Mouse (Mus musculus) ZHBTc4 (cell line): ENCODE results near the gene S100b.
A peak's percentile ranks its signal among the peaks of the same experiment; 100 is the strongest.

Experiments
- DNase-seq: peaks from one replicate; pipeline ENCODE4 v3.0.0-alpha.2; 2011; ENCODE audit warnings: low read depth, low spot score

Gene S100b

DNA sequence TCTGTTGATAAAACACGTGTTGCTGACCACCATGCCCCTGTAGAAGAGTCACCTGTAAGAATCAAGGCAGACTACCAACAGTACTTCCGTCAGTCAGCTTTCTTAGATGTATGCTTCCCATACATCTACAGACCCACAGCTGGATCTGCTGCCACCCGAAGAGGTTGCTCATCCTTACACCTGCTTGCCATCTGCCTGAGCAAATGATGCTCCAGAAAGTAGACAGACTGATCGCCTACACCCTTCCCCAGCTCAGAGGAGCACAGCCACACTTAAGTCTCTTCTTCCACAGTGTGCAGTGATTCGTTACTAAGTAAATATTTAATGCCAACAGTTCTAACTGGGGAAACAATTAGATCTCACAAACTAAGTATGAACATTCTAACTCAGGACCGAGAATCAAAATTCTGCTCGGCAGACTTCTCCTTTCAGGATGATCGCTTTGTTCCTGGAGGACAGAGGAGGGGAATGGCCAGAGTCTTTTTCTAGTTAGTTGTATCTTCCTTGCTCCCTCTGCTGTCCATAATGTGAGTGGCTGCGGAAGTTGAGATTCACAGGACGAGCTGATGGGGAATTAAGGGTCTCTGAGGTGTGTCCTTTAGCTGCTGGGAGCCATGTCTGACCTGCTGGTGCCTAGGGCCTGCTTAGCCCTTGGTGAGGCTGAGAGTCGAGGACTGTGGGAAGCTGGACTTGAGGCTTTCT is 6.9 kb downstream of the S100b start:
- DNase-seq: peak; percentile 26

DNA sequence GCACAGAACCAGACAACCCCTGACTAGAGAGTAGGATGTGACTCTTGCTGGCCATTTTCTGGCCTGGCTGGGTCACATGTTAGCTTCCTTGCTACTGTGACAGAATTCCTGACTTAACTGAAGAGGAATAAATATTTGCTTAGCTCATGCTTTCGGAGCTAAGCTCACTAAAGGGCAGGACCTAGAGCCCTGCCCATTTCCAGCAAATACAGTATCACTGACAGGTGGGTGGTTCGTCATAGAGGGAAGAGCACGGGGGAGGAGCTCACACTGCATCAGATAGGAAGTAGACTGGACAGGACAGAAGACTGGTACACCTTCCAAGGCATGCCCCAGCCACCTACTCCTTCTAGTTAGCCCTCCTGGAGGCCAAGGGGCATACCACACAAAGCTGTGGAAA is 7.8 kb downstream of the S100b start:
- DNase-seq: no peak

DNA sequence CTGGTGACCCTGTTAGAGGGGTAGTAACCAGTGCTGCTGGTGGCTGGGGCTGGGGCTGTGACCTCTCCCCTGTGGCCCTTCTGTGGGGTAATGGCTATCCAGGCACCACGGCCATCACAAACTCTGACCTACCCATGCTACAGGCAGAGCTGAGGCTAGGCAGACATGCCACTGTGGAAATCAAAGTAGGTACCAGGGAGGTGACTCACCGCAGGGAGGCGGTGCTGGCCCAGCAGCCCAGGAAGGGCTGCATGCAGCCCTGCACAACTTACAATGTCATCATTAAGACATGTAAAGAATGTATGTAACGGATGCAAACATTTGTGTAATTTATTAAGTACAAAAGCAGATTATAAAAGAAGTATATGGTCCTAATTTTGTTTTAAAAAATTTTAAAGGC is 8.8 kb downstream of the S100b start:
- DNase-seq: no peak

DNA sequence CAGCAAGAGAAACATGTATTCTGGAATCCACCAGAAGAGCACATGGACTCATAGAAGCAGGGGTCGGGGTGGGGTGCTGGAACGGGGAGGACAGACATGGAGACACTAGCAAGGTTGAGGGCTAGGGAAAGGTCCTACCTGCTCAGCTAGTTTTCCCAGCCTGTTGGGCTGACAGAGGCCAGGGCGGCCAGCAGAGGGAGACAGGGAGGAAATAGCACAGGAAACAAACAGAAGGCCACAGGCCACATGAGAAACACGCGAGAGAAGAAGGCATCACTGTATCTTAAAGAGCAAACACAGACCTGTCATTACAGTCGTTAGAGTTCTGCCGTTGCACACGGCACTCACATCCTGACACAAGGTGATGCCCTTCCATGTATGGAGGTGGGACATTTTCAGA is 17.6 kb downstream of the S100b start:
- DNase-seq: peak; percentile 59

- peak; percentile 37 for DNase-seq
Measured at GRCm38 (mm10) chr10:76275256-76275655, 21.6 kb downstream of the S100b start.

DNA sequence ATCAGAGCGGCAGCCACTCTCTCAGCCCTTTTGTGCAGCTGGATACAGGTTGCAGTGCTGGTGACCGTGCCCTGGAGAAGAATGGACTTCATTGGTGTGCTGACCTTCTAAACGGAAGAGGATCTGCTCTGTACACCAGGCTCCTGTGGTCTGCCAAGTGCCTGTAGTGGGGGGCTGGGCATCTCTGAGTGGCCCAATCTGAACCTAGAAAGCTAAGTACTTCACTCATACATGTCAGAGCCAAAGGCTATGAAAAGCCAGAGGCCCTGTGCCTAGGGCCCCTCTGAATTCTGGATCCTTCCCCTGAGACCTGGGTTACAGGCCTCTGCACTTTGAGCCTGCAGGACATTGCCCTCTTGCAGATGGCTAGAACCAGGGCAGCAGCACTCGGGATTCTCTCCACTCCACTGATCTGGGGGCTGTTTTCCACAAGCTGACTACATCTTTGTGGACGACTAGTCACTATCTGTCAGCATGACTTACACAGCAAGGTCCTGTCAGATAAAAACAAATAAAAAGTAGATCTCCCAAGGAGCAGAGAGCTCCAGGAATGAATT is 25.0 kb downstream of the S100b start:
- DNase-seq: no peak

DNA sequence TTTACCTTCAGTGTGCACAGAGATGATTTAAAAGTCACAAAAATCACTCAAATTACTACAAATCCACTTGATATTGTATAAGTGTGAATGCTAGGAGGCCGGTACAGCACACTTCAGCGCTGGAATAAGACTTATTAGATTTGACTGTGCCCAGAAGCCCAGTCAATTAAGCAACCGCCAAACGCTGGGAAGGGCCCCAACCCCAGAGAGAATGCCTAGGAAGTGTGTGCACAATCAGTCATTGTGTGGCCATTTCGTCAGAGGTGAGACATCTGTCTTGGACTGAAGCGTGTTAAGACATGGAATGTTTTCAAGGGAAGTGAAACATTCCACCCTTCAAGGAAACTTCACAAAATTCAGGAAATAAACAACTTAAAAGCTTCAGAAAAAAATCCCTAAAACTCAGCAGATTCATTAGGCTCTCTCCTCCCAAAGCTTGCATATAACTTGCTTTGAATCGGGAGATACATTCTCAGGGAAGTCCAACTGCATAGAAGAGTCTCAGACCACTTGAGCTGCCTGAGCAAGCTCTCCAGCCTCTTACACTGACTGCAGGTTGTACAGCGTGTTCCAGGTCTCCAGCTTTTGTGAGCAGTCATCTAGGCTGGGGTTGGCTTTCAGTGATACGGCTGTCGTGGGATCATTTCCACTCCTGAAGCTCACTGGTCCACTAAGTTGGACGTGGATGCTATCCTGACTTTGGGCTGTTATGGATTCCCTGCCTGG is 34.8 kb downstream of the S100b start:
- no peak for DNase-seq

- no peak for DNase-seq
Measured at GRCm38 (mm10) chr10:76289052-76289451, 35.4 kb downstream of the S100b start.

- no peak for DNase-seq
Measured at GRCm38 (mm10) chr10:76289936-76290671, 36.5 kb downstream of the S100b start.

DNA sequence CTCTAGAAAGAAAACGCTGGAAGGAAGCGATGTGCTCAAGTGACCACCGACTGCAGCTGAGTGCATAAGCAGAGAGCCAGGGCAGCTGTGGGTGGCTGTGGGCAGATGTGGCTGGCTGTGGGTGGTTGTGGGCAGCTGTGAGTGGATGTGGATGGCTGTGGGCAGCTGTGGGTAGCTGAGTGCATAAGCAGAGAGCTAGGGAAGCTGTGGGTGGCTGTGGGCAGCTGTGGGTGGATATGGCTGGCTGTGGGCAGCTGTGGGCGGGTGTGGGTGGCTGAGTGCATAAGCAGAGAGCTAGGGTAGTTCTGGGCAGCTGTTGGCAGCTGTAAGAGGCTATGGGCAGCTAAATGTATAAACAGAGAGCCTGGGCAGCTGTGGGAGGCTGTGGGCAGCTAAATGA is 39.6 kb downstream of the S100b start:
- no peak for DNase-seq

GRCm38 (mm10) chr10:76300133-76300532 is 46.5 kb downstream of the S100b start:
- no peak for DNase-seq

- DNase-seq: no peak
Measured at GRCm38 (mm10) chr10:76306738-76307137, 53.1 kb downstream of the S100b start.
